Comparison of ENCODE assay signal across 9 mouse cellular contexts in genomic region chr6:72409567-72409966, GRCm38 (mm10). TPM values are rescaled to one million over a fixed set of nuclear protein-coding genes. Genes with fewer than 3 reads are reported as not detected.
DNase-seq lines count a peak whose midpoint lies in the region; ATAC-seq and TF ChIP-seq lines count a peak whose summit lies in the region.
"Had no signal": no experiment of that assay in that cellular context is flagged by ENCODE, and none has a peak within 500 bp of the region (broad histone marks: within the 10 kb centered on the region; RNA-seq: fewer than 3 reads in every experiment).

No protein-coding gene starts in this region.

- H3K36me3 ChIP-seq in forebrain, embryonic 14.5 days (ENCODE audit: control insufficient read depth, insufficient read depth, low read length): no peaks in the 10 kb centered on the region
- no peaks in the 10 kb centered on the region for H3K36me3 ChIP-seq in forebrain, embryonic 12.5 days (replicated peaks)
- no peaks in the 10 kb centered on the region for H3K36me3 ChIP-seq in lung, postnatal 0 days (ENCODE audit: insufficient read depth, low read length)
- H3K36me3 ChIP-seq: hindbrain, embryonic 15.5 days had no signal

- DNase-seq in forebrain, embryonic 14.5 days (ENCODE audit: low spot score): peak; percentile 88
- peak; percentile 54 for DNase-seq in ovary, postnatal 14 days (ENCODE audit: low spot score)
- no peak for DNase-seq in ovary, postnatal 10 days (ENCODE audit: low spot score)
- DNase-seq in c-Kit-negative CD71-positive TER-119-positive erythroid progenitor cells, embryonic 14.5 days (ENCODE audit: low read depth, low spot score): peak; percentile 73
- DNase-seq in heart, postnatal 14 days: peak; percentile 64 to 79
- DNase-seq in lung, postnatal 0 days (ENCODE audit: low spot score): peak; percentile 84
- peak; percentile 65 for DNase-seq in telencephalon, adult 2 months (ENCODE audit: low read depth, low spot score)

- ATAC-seq in forebrain, embryonic 14.5 days: no peak
- ATAC-seq in forebrain, embryonic 12.5 days (ENCODE audit: low FRiP score): no peak
- no peak for ATAC-seq in lung, postnatal 0 days

- no peak overlapping the region for H3K27ac ChIP-seq in forebrain, embryonic 14.5 days (ENCODE audit: low read depth, low read length)
- H3K27ac ChIP-seq in forebrain, embryonic 12.5 days: no peak overlapping the region
- no peak overlapping the region for H3K27ac ChIP-seq in lung, postnatal 0 days (ENCODE audit: low read length)
- H3K27ac ChIP-seq: hindbrain, embryonic 15.5 days had no signal

- no peak overlapping the region for H3K4me3 ChIP-seq in forebrain, embryonic 14.5 days (ENCODE audit: low read depth, low read length)
- H3K4me3 ChIP-seq in forebrain, embryonic 12.5 days (replicated peaks): no peak overlapping the region
- H3K4me3 ChIP-seq in lung, postnatal 0 days (ENCODE audit: low read depth, low read length): no peak overlapping the region
- H3K4me3 ChIP-seq: hindbrain, embryonic 15.5 days had no signal

- no peaks in the 10 kb centered on the region for H3K27me3 ChIP-seq in forebrain, embryonic 14.5 days (replicated peaks; ENCODE audit: control insufficient read depth, insufficient read depth, low read length)
- 0 out of 2 replicates have a peak, but pooled peaks cover 4% of the 10 kb centered on the region for H3K27me3 ChIP-seq in forebrain, embryonic 12.5 days
- no peaks in the 10 kb centered on the region for H3K27me3 ChIP-seq in lung, postnatal 0 days (replicated peaks; ENCODE audit: insufficient read depth, low read length)
- H3K27me3 ChIP-seq: hindbrain, embryonic 15.5 days had no signal

- H3K9me3 ChIP-seq in forebrain, embryonic 14.5 days (replicated peaks; ENCODE audit: control insufficient read depth, low read length): no peaks in the 10 kb centered on the region
- no peaks in the 10 kb centered on the region for H3K9me3 ChIP-seq in forebrain, embryonic 12.5 days
- H3K9me3 ChIP-seq in lung, postnatal 0 days (ENCODE audit: low read length): no peaks in the 10 kb centered on the region
- H3K9me3 ChIP-seq: hindbrain, embryonic 15.5 days had no signal

- no peak for TF ChIP-seq EP300 in lung, postnatal 0 days (IDR thresholded peaks at IDR 0.05)

- TF ChIP-seq CTCF in lung, postnatal 0 days (IDR thresholded peaks at IDR 0.05): peak; percentile 76

- H3K9ac ChIP-seq in forebrain, embryonic 14.5 days (ENCODE audit: low read length): no peak overlapping the region
- H3K9ac ChIP-seq in forebrain, embryonic 12.5 days: no peak overlapping the region
- no peak overlapping the region for H3K9ac ChIP-seq in lung, postnatal 0 days (replicated peaks; ENCODE audit: low read depth)
- H3K9ac ChIP-seq: hindbrain, embryonic 15.5 days had no signal

- WGBS in forebrain, embryonic 14.5 days: 15% methylated on average over 3 of the region's 3 CpGs
- WGBS in forebrain, embryonic 12.5 days: 19% methylated on average over 3 of the region's 3 CpGs
- 5% methylated on average over 3 of the region's 3 CpGs for whole genome bisulfite sequencing in lung, postnatal 0 days

- intact Hi-C loops in heart, postnatal 14 days (cut with DNase I): loop anchor here (5.0 kb wide), 2 partner anchors 127 to 222 kb away; no protein-coding TSS in a partner anchor

- no peaks in the 10 kb centered on the region for H3K4me1 ChIP-seq in forebrain, embryonic 14.5 days (ENCODE audit: control insufficient read depth, insufficient read depth, low read length)
- H3K4me1 ChIP-seq in forebrain, embryonic 12.5 days: peaks cover 6% of the 10 kb centered on the region
- H3K4me1 ChIP-seq in lung, postnatal 0 days (ENCODE audit: insufficient read depth, low read depth, low read length): no peaks in the 10 kb centered on the region

- no peak overlapping the region for H3K4me2 ChIP-seq in forebrain, embryonic 14.5 days (ENCODE audit: low read length)
- H3K4me2 ChIP-seq in forebrain, embryonic 12.5 days: no peak overlapping the region
- H3K4me2 ChIP-seq in lung, postnatal 0 days (replicated peaks; ENCODE audit: low read depth, low read length): no peak overlapping the region
- H3K4me2 ChIP-seq: hindbrain, embryonic 15.5 days had no signal

RNA-seq across cellular contexts. Expression of gene Ggcx, which starts 4.5 kb away (rescaled TPM):
- polyA plus RNA-seq in forebrain, embryonic 14.5 days (2014; fragmentation: Nextera tagmentation; extraction: Ambion mirVana): 4.3 and 4.6 TPM in 2 replicates
- 19.1 and 19.8 TPM in 2 replicates for polyA plus RNA-seq in forebrain, embryonic 12.5 days (2016; fragmentation: Nextera tagmentation; extraction: Ambion mirVana)
- 10 to 100 TPM; 29.8 to 32.5 TPM for total RNA-seq in heart, postnatal 14 days (2021)
- 28.6 and 32.2 TPM in 2 replicates for polyA plus RNA-seq in lung, postnatal 0 days (2015; fragmentation: Nextera tagmentation; extraction: Ambion mirVana)

RNA-seq across cellular contexts. Expression of gene Vamp8, which starts 19.1 kb away (rescaled TPM):
- polyA plus RNA-seq in forebrain, embryonic 14.5 days (2014; fragmentation: Nextera tagmentation; extraction: Ambion mirVana): 20.4 and 22.6 TPM in 2 replicates
- 24.6 and 26.0 TPM in 2 replicates for polyA plus RNA-seq in forebrain, embryonic 12.5 days (2016; fragmentation: Nextera tagmentation; extraction: Ambion mirVana)
- total RNA-seq in heart, postnatal 14 days (2021): 10 to 100 TPM; 71.0 to 75.5 TPM
- 608 and 656 TPM in 2 replicates for polyA plus RNA-seq in lung, postnatal 0 days (2015; fragmentation: Nextera tagmentation; extraction: Ambion mirVana)

RNA-seq across cellular contexts. Expression of gene Vamp5, which starts 29.3 kb away (rescaled TPM):
- polyA plus RNA-seq in forebrain, embryonic 14.5 days (2014; fragmentation: Nextera tagmentation; extraction: Ambion mirVana): 13.8 and 17.7 TPM in 2 replicates
- polyA plus RNA-seq in forebrain, embryonic 12.5 days (2016; fragmentation: Nextera tagmentation; extraction: Ambion mirVana): 6.0 and 7.6 TPM in 2 replicates
- total RNA-seq in heart, postnatal 14 days (2021): 10 to 100 TPM; 48.8 to 54.0 TPM
- polyA plus RNA-seq in lung, postnatal 0 days (2015; fragmentation: Nextera tagmentation; extraction: Ambion mirVana): 80.5 and 83.3 TPM in 2 replicates

RNA-seq across cellular contexts. Expression of gene Mat2a, which starts 29.8 kb away (rescaled TPM):
- 348 and 370 TPM in 2 replicates for polyA plus RNA-seq in forebrain, embryonic 14.5 days (2014; fragmentation: Nextera tagmentation; extraction: Ambion mirVana)
- polyA plus RNA-seq in forebrain, embryonic 12.5 days (2016; fragmentation: Nextera tagmentation; extraction: Ambion mirVana): 475 and 476 TPM in 2 replicates
- 100 to 1,000 TPM; 186 to 202 TPM for total RNA-seq in heart, postnatal 14 days (2021)
- polyA plus RNA-seq in lung, postnatal 0 days (2015; fragmentation: Nextera tagmentation; extraction: Ambion mirVana): 165 and 171 TPM in 2 replicates

RNA-seq across cellular contexts. Expression of gene Rnf181, which starts 42.8 kb away (rescaled TPM):
- 123 and 129 TPM in 2 replicates for polyA plus RNA-seq in forebrain, embryonic 14.5 days (2014; fragmentation: Nextera tagmentation; extraction: Ambion mirVana)
- 97.4 and 97.5 TPM in 2 replicates for polyA plus RNA-seq in forebrain, embryonic 12.5 days (2016; fragmentation: Nextera tagmentation; extraction: Ambion mirVana)
- total RNA-seq in heart, postnatal 14 days (2021): 10 to 100 TPM; 45.5 to 46.5 TPM
- 202 and 208 TPM in 2 replicates for polyA plus RNA-seq in lung, postnatal 0 days (2015; fragmentation: Nextera tagmentation; extraction: Ambion mirVana)

Comparison
In these comparisons a context has a peak if more than half of its experiments do, and no peak if none do; other contexts are left out.
1. RNA of gene Vamp8, which starts 19.1 kb away (polyA plus RNA-seq): 608 to 656 TPM in lung, postnatal 0 days; 24.6 to 26.0 TPM in forebrain, embryonic 12.5 days and 20.4 to 22.6 TPM in forebrain, embryonic 14.5 days; every median in the first group is over 10 times any median in the second.